Mouse (Mus musculus) fibroblast of lung, adult 2 months (primary cell): ENCODE measurements around the gene Dcxr.
"Not testable (repeated sequence)": the region's sequence is repeated elsewhere in the genome, so short reads cannot be mapped to it uniquely, and the experiment has no call there.

Source experiments
- DNase-seq: peaks from one replicate; pipeline ENCODE4 v3.0.0-alpha.2; 2011; ENCODE audit warnings: low read depth

Dcxr gene

DNA sequence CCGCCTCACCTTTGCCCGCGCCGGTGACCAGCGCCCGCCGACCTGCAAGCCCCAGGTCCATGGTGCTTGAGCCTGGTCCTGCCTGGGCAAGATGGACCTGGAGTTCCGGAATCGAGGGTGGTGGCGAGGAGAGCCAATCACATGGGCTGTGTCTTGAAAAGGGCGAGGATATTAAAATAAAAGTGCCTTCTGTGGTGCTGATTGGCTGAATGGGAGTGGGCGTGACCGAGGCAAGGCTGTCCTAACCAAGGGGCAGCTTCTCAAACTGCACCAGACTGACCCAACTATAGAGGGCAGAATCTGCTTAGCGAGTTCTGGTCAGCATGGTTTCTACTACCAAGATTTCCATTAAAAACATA, at the start of gene Dcxr:
TSS of gene Dcxr (minus strand) at position 113 of the 359 bp plus-strand sequence.
- peak; percentile 97 for DNase-seq

DNA sequence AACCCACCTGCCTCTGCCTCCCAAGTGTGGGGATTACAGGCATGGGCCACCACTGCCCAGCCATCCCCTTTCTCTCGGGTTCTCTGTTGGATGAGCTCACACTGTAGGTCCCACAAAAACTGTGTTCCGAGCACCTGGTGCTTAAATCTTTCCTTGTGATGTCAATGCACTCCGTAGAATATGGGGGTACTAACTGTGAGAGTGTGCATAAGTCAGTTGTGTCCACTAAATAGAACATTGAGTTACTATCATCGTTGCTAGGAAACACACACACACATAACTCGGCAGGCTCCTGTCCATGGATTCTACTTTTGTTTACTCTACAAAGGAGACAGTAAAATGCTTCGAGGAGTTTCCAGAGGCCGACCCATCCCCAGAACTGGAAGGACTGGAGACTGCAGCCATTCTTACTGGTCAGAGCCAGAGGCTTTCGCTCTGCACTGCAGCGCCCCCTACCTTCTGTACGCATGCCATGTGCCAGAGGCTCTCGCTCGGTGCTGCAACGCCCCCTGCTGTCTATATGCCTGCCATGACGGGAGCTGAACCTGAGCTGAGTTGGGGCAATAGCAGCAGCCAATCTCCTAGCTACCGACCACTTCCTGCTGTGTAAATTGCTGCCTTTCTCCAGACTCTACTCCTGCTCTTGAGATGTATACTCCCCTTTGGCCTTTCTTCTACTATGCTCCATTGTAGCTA, 48.8 kb upstream of the Dcxr start:
- peak; percentile 78 for DNase-seq

GRCm38 (mm10) chr11:120773463-120774190, 46.5 kb upstream of the Dcxr start:
- DNase-seq: no peak

DNA sequence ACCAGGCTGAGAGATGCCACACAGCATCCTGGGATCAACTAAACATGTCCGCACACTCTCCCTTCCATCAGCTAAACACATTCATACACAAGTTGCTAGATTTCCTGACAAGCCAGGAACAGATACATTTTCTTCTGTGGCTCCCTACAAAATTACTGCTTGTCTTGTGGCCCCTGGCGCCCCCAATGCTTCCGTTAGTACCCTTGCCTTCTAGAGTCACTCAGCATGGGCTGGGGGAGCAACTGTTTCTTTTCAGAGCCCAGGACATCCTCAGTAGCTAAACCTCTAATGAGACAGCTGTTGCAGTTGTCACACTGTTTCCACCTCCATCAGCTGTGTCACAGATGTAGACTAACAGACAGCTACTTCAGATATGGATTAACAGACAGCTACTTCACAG, 45.7 kb upstream of the Dcxr start:
- DNase-seq: no peak

- DNase-seq: no peak
Measured at GRCm38 (mm10) chr11:120768206-120768605, 41.1 kb upstream of the Dcxr start.

- DNase-seq: not testable (repeated sequence)
Measured at GRCm38 (mm10) chr11:120767023-120767422, 39.9 kb upstream of the Dcxr start.

DNA sequence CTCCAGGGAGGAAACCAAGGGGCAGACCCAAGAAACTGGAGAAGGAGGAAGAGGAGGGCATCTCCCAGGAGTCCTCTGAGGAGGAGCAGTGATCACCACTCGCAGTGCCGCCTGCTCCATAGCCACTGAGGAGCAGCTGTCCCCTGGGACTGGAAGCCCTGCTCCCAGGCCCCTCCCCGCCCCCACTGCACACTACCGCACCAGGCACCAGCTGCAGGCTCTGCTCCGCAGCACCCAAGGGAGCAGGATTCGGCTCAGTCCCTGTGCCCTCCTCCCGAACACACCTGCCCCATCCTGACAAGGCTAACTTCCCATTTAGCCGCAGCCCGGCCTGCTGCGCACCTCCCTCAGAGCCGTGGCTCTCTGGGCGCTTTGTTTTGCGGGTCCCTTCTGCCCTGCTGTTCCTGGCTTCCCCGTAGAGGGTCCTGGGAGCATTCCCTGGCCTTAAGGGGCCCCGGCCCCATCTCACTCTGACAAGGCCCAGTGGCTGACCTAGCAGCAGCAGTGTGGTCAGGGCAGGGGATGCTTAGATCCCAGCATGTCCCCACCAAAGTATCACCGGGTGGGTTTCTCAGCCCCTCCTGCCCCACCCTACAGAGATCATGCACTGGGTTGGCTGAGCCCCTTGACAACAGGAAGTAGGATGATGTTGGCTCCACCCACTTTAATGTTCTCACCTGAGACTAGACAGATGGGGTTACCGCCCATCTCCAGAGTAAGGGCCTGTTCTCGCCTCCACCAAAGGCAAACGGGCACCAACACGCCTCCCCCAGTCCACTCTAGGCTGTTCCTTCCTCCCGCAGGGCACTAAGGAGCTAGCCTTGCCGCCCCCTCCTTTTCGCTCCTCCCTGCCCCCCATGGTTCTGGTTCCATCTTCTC, 36.3 kb upstream of the Dcxr start:
- DNase-seq: not testable (repeated sequence)

DNA sequence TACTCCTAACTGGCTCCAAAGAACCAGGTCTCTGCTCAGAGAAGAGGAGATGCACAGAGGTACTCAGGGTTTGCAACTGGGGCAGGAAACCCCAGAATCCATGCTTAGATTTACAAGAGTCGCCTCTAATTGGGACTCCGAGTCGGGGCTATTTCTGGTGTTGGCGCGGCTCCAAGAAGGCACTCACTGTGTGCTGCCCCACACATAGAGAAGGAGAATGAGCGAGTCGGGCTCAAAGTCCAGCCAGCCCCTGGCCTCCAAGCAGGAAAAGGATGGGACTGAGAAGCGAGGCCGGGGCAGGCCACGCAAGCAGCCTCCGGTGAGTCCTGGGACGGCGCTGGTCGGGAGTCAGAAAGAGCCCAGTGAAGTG, 35.6 kb upstream of the Dcxr start, which contains the start of gene Hmga1b:
TSS of gene Hmga1b (plus strand) at position 123 of the 370 bp plus-strand sequence.
- not testable (repeated sequence) for DNase-seq

- no peak for DNase-seq
Measured at GRCm38 (mm10) chr11:120761811-120762671, 35.0 kb upstream of the Dcxr start.

DNA sequence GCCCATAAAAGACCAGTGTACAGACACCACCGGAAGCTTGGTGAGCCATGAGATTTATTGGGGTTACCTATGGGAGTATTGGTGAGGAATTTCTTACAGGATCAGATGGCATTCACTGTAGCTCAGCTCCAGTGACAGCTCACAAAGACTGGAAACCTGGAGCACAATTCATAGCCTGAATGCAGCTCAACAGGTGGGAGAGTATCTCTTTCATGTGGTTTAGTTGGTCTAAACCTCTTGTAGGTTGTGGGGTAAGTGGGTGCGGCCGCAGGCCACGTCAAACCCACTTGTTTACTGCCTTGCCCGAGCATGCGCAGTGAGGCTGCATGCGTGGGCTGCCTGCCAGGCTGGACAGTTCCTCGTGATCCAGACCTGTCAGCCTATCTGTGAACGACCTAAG, 33.2 kb upstream of the Dcxr start:
- DNase-seq: no peak

DNA sequence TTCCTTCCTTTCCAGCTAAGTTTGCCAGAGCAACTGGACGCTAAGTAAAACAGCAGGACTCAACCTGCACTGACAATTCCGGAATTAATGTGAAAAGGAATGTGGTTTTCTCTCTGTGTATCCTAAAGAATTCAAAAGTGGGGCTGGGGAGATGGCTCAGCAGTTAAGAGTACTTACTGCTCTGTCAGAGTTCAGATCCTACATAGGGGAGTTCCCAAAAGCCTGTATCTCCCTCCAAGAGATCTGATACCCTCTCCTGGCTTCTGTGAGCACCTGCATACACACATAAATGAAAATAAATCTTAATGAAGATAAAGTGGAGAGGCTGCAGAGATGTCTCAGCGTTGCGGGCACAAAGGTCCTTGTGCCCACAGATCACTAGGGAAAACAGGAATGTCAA, 24.5 kb upstream of the Dcxr start:
- no peak for DNase-seq

- DNase-seq: no peak
Measured at GRCm38 (mm10) chr11:120749430-120749829, 22.3 kb upstream of the Dcxr start.

GRCm38 (mm10) chr11:120747974-120748373, 20.9 kb upstream of the Dcxr start:
- no peak for DNase-seq

DNA sequence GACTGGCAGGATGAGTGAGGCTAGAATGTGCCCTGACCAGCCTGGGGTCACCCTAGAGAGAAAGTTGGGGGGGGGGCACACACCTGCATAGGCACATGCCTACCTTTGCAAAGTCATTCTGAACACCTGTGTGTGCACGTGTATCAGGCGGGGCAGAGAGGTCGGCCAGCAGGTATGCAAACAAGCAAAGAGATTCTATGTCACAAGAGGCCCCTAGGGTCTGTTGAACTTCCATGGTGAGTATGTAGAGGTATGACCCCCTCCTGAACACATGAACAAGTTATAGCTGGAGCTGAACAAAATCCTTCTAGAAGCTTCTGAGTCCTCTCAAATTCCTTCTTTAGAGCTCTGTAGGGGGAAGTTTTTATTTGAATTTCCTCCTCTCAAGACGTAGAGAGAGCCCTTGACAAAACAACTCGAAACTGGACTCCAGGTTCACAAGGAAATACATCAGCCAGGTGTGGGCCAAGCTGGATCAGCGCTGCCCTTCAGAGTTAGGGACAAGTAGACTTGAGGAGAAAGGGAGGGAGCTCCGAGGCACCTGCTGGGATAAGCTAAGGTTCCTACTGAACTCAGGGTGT, 17.1 kb upstream of the Dcxr start:
- DNase-seq: no peak

- DNase-seq: no peak
Measured at GRCm38 (mm10) chr11:120740981-120741380, 13.9 kb upstream of the Dcxr start.

- DNase-seq: no peak
Measured at GRCm38 (mm10) chr11:120736424-120736823, 9.3 kb upstream of the Dcxr start.

DNA sequence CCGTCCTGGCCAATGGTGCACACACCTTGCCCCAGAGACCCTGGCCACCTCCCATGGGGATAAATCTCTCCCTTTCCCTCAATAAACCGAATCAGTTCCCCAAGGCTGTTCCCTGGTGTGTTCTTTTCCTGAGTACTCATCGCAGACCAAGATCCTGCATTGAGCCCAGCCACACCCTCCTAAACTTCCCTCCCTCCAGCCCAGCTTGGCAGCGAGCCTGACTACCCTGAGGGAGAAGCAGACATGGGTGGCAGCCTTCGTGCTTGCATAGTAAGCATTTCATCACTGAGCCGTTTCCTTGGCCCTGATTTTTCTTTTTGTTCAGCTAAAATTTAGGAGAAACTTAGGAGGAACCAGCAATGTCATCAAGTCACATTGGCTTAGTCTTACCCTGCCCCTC, 6.4 kb upstream of the Dcxr start:
- DNase-seq: no peak

DNA sequence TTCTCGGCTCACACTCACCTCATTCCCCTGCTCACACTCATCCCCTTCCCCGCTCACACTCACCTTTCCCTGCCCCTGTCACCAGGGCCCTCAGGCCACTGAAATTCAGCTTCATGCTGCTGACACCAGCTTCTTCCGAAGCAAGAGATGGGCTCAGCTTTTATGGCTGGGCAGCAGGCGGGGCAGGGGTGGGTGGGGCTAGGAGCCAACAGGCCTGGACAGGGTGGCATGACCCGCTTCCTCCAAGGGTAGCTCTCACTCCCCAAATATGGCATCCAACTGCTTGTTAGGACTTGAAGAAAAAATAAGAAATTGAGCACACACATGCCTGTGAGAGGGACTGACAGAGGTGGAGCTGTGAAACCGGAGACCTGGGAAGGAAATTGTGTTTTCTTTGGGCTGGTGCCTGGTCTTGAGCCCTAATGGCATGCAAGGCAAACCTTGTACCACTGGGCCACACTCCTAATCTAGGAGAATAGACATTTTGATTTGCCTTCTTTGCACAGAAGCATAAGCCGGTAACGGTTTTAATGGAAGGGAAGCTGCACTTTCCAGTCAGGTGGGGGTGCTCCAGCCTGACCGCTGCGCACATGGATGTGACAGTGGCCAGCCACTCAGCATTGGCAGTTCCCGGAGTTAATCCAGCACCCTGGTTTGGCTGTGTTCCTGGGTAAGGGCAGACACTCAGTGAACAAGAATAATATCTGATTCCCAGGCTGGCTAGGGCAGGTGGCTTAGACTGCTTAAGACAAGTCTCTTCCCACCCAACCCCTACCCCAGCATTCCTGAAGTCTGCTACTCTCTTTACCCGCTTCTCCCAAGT, 5.0 kb upstream of the Dcxr start, which contains the start of gene Cbr2:
TSS of gene Cbr2 (minus strand) at position 257 of the 823 bp plus-strand sequence.
- DNase-seq: peak; percentile 87

DNA sequence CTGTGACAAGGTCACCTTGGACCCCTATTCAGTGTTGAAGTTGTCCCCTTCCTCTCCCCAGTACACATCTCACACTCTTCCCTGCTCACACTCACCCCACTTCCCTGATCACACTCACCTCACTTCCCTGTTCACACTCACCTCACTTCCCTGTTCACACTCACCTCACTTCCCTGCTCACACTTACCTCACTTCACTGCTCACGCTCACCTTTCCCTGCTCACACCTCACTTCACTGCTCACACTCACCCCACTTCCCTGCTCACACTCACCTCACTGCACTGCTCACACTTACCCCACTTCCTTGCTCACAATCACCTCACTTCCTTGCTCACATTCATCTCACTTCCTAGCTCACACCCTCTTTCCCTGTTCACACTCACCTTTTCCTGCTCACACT, 4.3 kb upstream of the Dcxr start:
- no peak for DNase-seq

- no peak for DNase-seq
Measured at GRCm38 (mm10) chr11:120730331-120730870, 3.3 kb upstream of the Dcxr start.
